Mouse (Mus musculus): ENCODE data around the gene Atp6v1d.

Atp6v1d gene

GRCm38 (mm10) chr12:78861496-78862253 is at the start of gene Atp6v1d, which contains the start of gene Eif2s1:
TSS of gene Atp6v1d (minus strand) at chr12:78861638.
TSS of gene Eif2s1 (plus strand) at chr12:78861819.
- peak; percentile 99 for DNase-seq (ENCODE audit: low spot score in 2 of 2)

- DNase-seq (ENCODE audit: low spot score in 2 of 2), result no peak
Measured at GRCm38 (mm10) chr12:78910684-78911461, 49.4 kb upstream of the Atp6v1d start.

- no peak for DNase-seq (ENCODE audit: low spot score in 2 of 2)
Measured at GRCm38 (mm10) chr12:78908081-78908605, 46.7 kb upstream of the Atp6v1d start.

GRCm38 (mm10) chr12:78906707-78907162 is 45.3 kb upstream of the Atp6v1d start, which contains the start of gene Plek2:
TSS of gene Plek2 (minus strand) at chr12:78906964.
- DNase-seq (ENCODE audit: low spot score in 2 of 2), result no peak

- no peak for DNase-seq (ENCODE audit: low spot score in 2 of 2)
Measured at GRCm38 (mm10) chr12:78904499-78904898, 43.1 kb upstream of the Atp6v1d start.

GRCm38 (mm10) chr12:78903313-78903712 is 41.9 kb upstream of the Atp6v1d start:
- no peak for DNase-seq (ENCODE audit: low spot score in 2 of 2)

GRCm38 (mm10) chr12:78901467-78901866 is 40.0 kb upstream of the Atp6v1d start:
- no peak for DNase-seq (ENCODE audit: low spot score in 2 of 2)

- DNase-seq (ENCODE audit: low spot score in 2 of 2), result no peak
Measured at GRCm38 (mm10) chr12:78897861-78898260, 36.4 kb upstream of the Atp6v1d start.

GRCm38 (mm10) chr12:78891149-78891548 is 29.7 kb upstream of the Atp6v1d start:
- no peak for DNase-seq (ENCODE audit: low spot score in 2 of 2)

GRCm38 (mm10) chr12:78890062-78890461 is 28.6 kb upstream of the Atp6v1d start:
- no peak for DNase-seq (ENCODE audit: low spot score in 2 of 2)

GRCm38 (mm10) chr12:78874581-78874980 is 13.1 kb upstream of the Atp6v1d start:
- no peak for DNase-seq (ENCODE audit: low spot score in 2 of 2)

- no peak for DNase-seq (ENCODE audit: low spot score in 2 of 2)
Measured at GRCm38 (mm10) chr12:78868115-78868514, 6.7 kb upstream of the Atp6v1d start.

- DNase-seq (ENCODE audit: low spot score in 2 of 2), result no peak
Measured at GRCm38 (mm10) chr12:78865434-78865833, 4.0 kb upstream of the Atp6v1d start.

- DNase-seq (ENCODE audit: low spot score in 2 of 2), result no peak
Measured at GRCm38 (mm10) chr12:78862254-78862730, 854 bp upstream of the Atp6v1d start.

GRCm38 (mm10) chr12:78860921-78861495 is 430 bp downstream of the Atp6v1d start:
- no peak for DNase-seq (ENCODE audit: low spot score in 2 of 2)

- no peak for DNase-seq (ENCODE audit: low spot score in 2 of 2)
Measured at GRCm38 (mm10) chr12:78848246-78848645, 13.2 kb downstream of the Atp6v1d start.

GRCm38 (mm10) chr12:78842429-78842828 is 19.0 kb downstream of the Atp6v1d start:
- DNase-seq (ENCODE audit: low spot score in 2 of 2), result no peak

- DNase-seq (ENCODE audit: low spot score in 2 of 2), result no peak
Measured at GRCm38 (mm10) chr12:78839906-78840305, 21.5 kb downstream of the Atp6v1d start.

- DNase-seq (ENCODE audit: low spot score in 2 of 2), result no peak
Measured at GRCm38 (mm10) chr12:78834496-78834895, 26.9 kb downstream of the Atp6v1d start.

- DNase-seq (ENCODE audit: low spot score in 2 of 2), result no peak
Measured at GRCm38 (mm10) chr12:78814437-78814836, 47.0 kb downstream of the Atp6v1d start.

GRCm38 (mm10) chr12:78801836-78802235 is 59.6 kb downstream of the Atp6v1d start:
- DNase-seq (ENCODE audit: low spot score in 2 of 2), result no peak

GRCm38 (mm10) chr12:78800036-78800435 is 61.4 kb downstream of the Atp6v1d start:
- DNase-seq (ENCODE audit: low spot score in 2 of 2), result no peak

All from frontal cortex, postnatal 10 days (tissue).